Mouse (Mus musculus) E14TG2a.4 (cell line): ENCODE measurements around the gene Pde3a.

Experiments
- H3K27me3 ChIP-seq: 2 replicates; pipeline ENCODE4 v1.6.1; 2014; ENCODE audit warnings: low read length, control low read depth; ENCODE audit not compliant: insufficient read depth
- H3K36me3 ChIP-seq: 2 replicates; pipeline ENCODE4 v1.6.1; 2014; ENCODE audit warnings: low read length, control low read depth; ENCODE audit not compliant: insufficient read depth
- H3K4me1 ChIP-seq: replicated peaks from 2 replicates; pipeline ENCODE4 v1.6.1; 2014; ENCODE audit warnings: low read depth, low read length, control low read depth
- H3K4me3 ChIP-seq: replicated peaks from 2 replicates; pipeline ENCODE4 v1.5.1; 2014; ENCODE audit warnings: mild to moderate bottlenecking, low read length
- H3K9me3 ChIP-seq: 2 replicates; pipeline ENCODE4 v1.6.1; 2014; ENCODE audit warnings: low read length, control low read depth
- CTCF ChIP-seq: conservative IDR thresholded peaks from 2 replicates; pipeline ENCODE4 v1.5.1; 2014; ENCODE audit warnings: low read length
- NANOG ChIP-seq: IDR thresholded peaks from 2 replicates; pipeline ENCODE4 v1.6.1; 2014; ENCODE audit warnings: borderline replicate concordance, low read length, mixed read lengths
- POU5F1 ChIP-seq: IDR thresholded peaks from 2 replicates; pipeline ENCODE4 v1.6.1; 2014; ENCODE audit warnings: low read length, borderline replicate concordance

Gene Pde3a

GRCm38 (mm10) chr6:141252520-141252919 lies 3.5 kb downstream of the Pde3a start:
- Histone ChIP-seq H3K4me1 (no peaks in the 10 kb centered on the region), H3K27me3 (peaks cover 53% of the 10 kb centered on the region), H3K4me3 (no peak overlapping the region), H3K36me3 (no peaks in the 10 kb centered on the region), H3K9me3 (no peaks in the 10 kb centered on the region)
- TF ChIP-seq NANOG (no peak), POU5F1 (no peak), CTCF (no peak)

- TF ChIP-seq CTCF, result no peak
- TF ChIP-seq NANOG, result no peak
- no peak for TF ChIP-seq POU5F1
- no peak overlapping the region for H3K4me3 ChIP-seq
- H3K27me3 ChIP-seq, result peaks cover 31% of the 10 kb centered on the region
- H3K4me1 ChIP-seq, result no peaks in the 10 kb centered on the region
- H3K9me3 ChIP-seq, result no peaks in the 10 kb centered on the region
- H3K36me3 ChIP-seq, result no peaks in the 10 kb centered on the region
Observed at GRCm38 (mm10) chr6:141254956-141255355, 5.9 kb downstream of the Pde3a start.

GRCm38 (mm10) chr6:141256896-141257295 lies 7.8 kb downstream of the Pde3a start:
- Histone ChIP-seq H3K27me3 (peaks cover 14% of the 10 kb centered on the region), H3K4me3 (no peak overlapping the region), H3K36me3 (no peaks in the 10 kb centered on the region), H3K9me3 (no peaks in the 10 kb centered on the region), H3K4me1 (no peaks in the 10 kb centered on the region)
- no peak for TF ChIP-seq CTCF
- TF ChIP-seq POU5F1, result no peak

- Histone ChIP-seq H3K36me3 (no peaks in the 10 kb centered on the region), H3K9me3 (no peaks in the 10 kb centered on the region), H3K27me3 (peaks cover 7% of the 10 kb centered on the region), H3K4me1 (no peaks in the 10 kb centered on the region), H3K4me3 (no peak overlapping the region)
- TF ChIP-seq CTCF, result no peak
- no peak for TF ChIP-seq POU5F1
- TF ChIP-seq NANOG, result no peak
Observed at GRCm38 (mm10) chr6:141257434-141258202, 8.5 kb downstream of the Pde3a start.

- Histone ChIP-seq H3K27me3 (no peaks in the 10 kb centered on the region), H3K36me3 (no peaks in the 10 kb centered on the region), H3K4me1 (no peaks in the 10 kb centered on the region), H3K9me3 (no peaks in the 10 kb centered on the region), H3K4me3 (no peak overlapping the region)
- TF ChIP-seq NANOG (no peak), CTCF (no peak), POU5F1 (no peak)
Observed at GRCm38 (mm10) chr6:141265257-141265656, 16.2 kb downstream of the Pde3a start.

GRCm38 (mm10) chr6:141267888-141268570 lies 19.0 kb downstream of the Pde3a start:
- Histone ChIP-seq H3K4me1 (no peaks in the 10 kb centered on the region), H3K36me3 (no peaks in the 10 kb centered on the region), H3K9me3 (no peaks in the 10 kb centered on the region), H3K27me3 (no peaks in the 10 kb centered on the region), H3K4me3 (no peak overlapping the region)
- TF ChIP-seq CTCF (no peak), POU5F1 (no peak), NANOG (no peak)

- Histone ChIP-seq H3K4me1 (no peaks in the 10 kb centered on the region), H3K9me3 (no peaks in the 10 kb centered on the region), H3K4me3 (no peak overlapping the region), H3K36me3 (no peaks in the 10 kb centered on the region), H3K27me3 (no peaks in the 10 kb centered on the region)
- TF ChIP-seq CTCF (no peak), NANOG (no peak), POU5F1 (no peak)
Observed at GRCm38 (mm10) chr6:141268871-141269270, 19.8 kb downstream of the Pde3a start.

- Histone ChIP-seq H3K4me1 (no peaks in the 10 kb centered on the region), H3K9me3 (no peaks in the 10 kb centered on the region), H3K36me3 (no peaks in the 10 kb centered on the region), H3K4me3 (no peak overlapping the region), H3K27me3 (no peaks in the 10 kb centered on the region)
- no peak for TF ChIP-seq NANOG
- no peak for TF ChIP-seq POU5F1
- TF ChIP-seq CTCF, result no peak
Observed at GRCm38 (mm10) chr6:141271133-141271532, 22.1 kb downstream of the Pde3a start.

- Histone ChIP-seq H3K4me1 (no peaks in the 10 kb centered on the region), H3K36me3 (no peaks in the 10 kb centered on the region), H3K9me3 (no peaks in the 10 kb centered on the region), H3K4me3 (no peak overlapping the region), H3K27me3 (no peaks in the 10 kb centered on the region)
- no peak for TF ChIP-seq POU5F1
- no peak for TF ChIP-seq NANOG
Observed at GRCm38 (mm10) chr6:141271579-141271978, 22.5 kb downstream of the Pde3a start.
